Mouse (Mus musculus) ES-Bruce4 (cell line): ENCODE measurements around the gene Vps37b.

Experiments used
- CTCF ChIP-seq: IDR thresholded peaks from one replicate; pipeline ENCODE4 v1.8.1; 2011; ENCODE audit warnings: low read depth, low read length
- EP300 ChIP-seq: IDR thresholded peaks from 2 replicates; pipeline ENCODE4 v1.6.1; 2011; ENCODE audit warnings: low read depth, low read length; ENCODE audit not compliant: insufficient read depth
- POLR2A ChIP-seq: IDR thresholded peaks from one replicate; pipeline ENCODE4 v1.8.1; 2011; ENCODE audit warnings: low read length; ENCODE audit not compliant: insufficient read depth

DNA sequence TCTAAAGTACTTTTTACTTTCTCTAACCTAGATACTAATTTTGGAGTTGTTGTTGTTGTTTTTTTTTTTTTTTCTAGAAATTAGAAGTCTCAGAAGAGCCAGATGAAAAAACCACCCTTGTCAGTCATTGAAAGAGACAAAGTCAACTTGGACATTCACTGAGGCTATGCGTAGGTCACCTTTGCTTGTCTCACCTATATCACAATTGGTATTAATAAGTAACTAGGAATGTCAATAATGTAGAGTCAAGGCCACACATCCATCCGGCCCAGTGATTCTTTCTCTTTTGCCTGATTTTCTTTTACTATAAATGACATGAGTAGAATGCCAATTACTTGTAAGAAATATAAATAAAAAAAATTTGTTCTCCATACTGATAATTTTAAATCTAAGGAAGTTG, 65.3 kb downstream of the Vps37b start:
- no peak for TF ChIP-seq CTCF
- TF ChIP-seq POLR2A, result no peak
- TF ChIP-seq EP300, result no peak
